Mouse (Mus musculus) ES-Bruce4 (cell line): ENCODE measurements around the gene Tecpr2. TPM values are rescaled to one million over a fixed set of nuclear protein-coding genes. Genes with fewer than 3 reads are reported as not detected.

Experiments used
- H3K27ac ChIP-seq: 2 replicates; pipeline ENCODE4 v1.5.1; 2012; ENCODE audit warnings: low read length, inconsistent platforms; ENCODE audit not compliant: insufficient read depth
- H3K27me3 ChIP-seq: 2 replicates; pipeline ENCODE4 v1.6.1; 2012; ENCODE audit warnings: mild to moderate bottlenecking, low read length, inconsistent platforms; ENCODE audit not compliant: control insufficient read depth, poor library complexity, insufficient read depth, severe bottlenecking
- H3K36me3 ChIP-seq: 2 replicates; pipeline ENCODE4 v1.6.1; 2012; ENCODE audit warnings: inconsistent platforms, mild to moderate bottlenecking, low read length, moderate library complexity; ENCODE audit not compliant: control insufficient read depth, poor library complexity, insufficient read depth, severe bottlenecking
- H3K4me1 ChIP-seq: one replicate; pipeline ENCODE4 v1.8.1; 2011; ENCODE audit warnings: low read length; ENCODE audit not compliant: control insufficient read depth, insufficient read depth
- H3K4me3 ChIP-seq: 2 replicates; pipeline ENCODE4 v1.5.1; 2011; ENCODE audit warnings: low read depth, mild to moderate bottlenecking, low read length
- H3K9ac ChIP-seq: 2 replicates; pipeline ENCODE4 v1.6.1; 2012; ENCODE audit warnings: low read depth, mild to moderate bottlenecking, inconsistent platforms; ENCODE audit not compliant: poor library complexity, severe bottlenecking
- H3K9me3 ChIP-seq: replicated peaks from 2 replicates; pipeline ENCODE4 v1.6.1; 2012; ENCODE audit warnings: mild to moderate bottlenecking, low read length, inconsistent platforms; ENCODE audit not compliant: control insufficient read depth, poor library complexity, insufficient read depth, severe bottlenecking
- CTCF ChIP-seq: IDR thresholded peaks from one replicate; pipeline ENCODE4 v1.8.1; 2011; ENCODE audit warnings: low read depth, low read length
- EP300 ChIP-seq: IDR thresholded peaks from 2 replicates; pipeline ENCODE4 v1.6.1; 2011; ENCODE audit warnings: low read depth, low read length; ENCODE audit not compliant: insufficient read depth
- POLR2A ChIP-seq: IDR thresholded peaks from one replicate; pipeline ENCODE4 v1.8.1; 2011; ENCODE audit warnings: low read length; ENCODE audit not compliant: insufficient read depth
- polyA plus RNA-seq: library from polyadenylated mRNA; stranded (reverse); fragments of >200 nt; gene quantifications from 2 replicates; pipeline ENCODE4 v1.2.4, GENCODE M21; 2011; ENCODE audit warnings: low read depth; ENCODE audit not compliant: missing spikeins, insufficient read depth, insufficient read length

Tecpr2 gene
- polyA plus RNA-seq, 1 experiment = 7.3 TPM

- TF ChIP-seq POLR2A = no peak
- TF ChIP-seq CTCF = no peak
- no peak for TF ChIP-seq EP300
- H3K36me3 ChIP-seq = no peaks in the 10 kb centered on the region
- no peaks in the 10 kb centered on the region for H3K27me3 ChIP-seq
- no peak overlapping the region for H3K27ac ChIP-seq
- H3K4me3 ChIP-seq = no peak overlapping the region
- no peaks in the 10 kb centered on the region for H3K4me1 ChIP-seq
- no peak overlapping the region for H3K9ac ChIP-seq
- no peaks in the 10 kb centered on the region for H3K9me3 ChIP-seq
These were observed 111.9 kb downstream of the Tecpr2 start for GRCm38 (mm10) chr12:111000956-111001355.

GRCm38 (mm10) chr12:111004142-111004541, 115.1 kb downstream of the Tecpr2 start:
- H3K36me3 ChIP-seq = no peaks in the 10 kb centered on the region
- no peak overlapping the region for H3K4me3 ChIP-seq
- H3K9ac ChIP-seq = no peak overlapping the region
- H3K27ac ChIP-seq = no peak overlapping the region
- H3K27me3 ChIP-seq = no peaks in the 10 kb centered on the region
- H3K9me3 ChIP-seq = no peaks in the 10 kb centered on the region
- peaks cover 8% of the 10 kb centered on the region for H3K4me1 ChIP-seq
- TF ChIP-seq POLR2A (no peak), CTCF (no peak), EP300 (no peak)

- H3K27me3 ChIP-seq = no peaks in the 10 kb centered on the region
- H3K27ac ChIP-seq = no peak overlapping the region
- H3K36me3 ChIP-seq = no peaks in the 10 kb centered on the region
- no peak overlapping the region for H3K9ac ChIP-seq
- H3K4me1 ChIP-seq = peaks cover 8% of the 10 kb centered on the region
- H3K4me3 ChIP-seq = no peak overlapping the region
- H3K9me3 ChIP-seq = no peaks in the 10 kb centered on the region
- TF ChIP-seq POLR2A = no peak
- no peak for TF ChIP-seq EP300
- no peak for TF ChIP-seq CTCF
These were observed 116.7 kb downstream of the Tecpr2 start for GRCm38 (mm10) chr12:111005803-111006202.

GRCm38 (mm10) chr12:111006339-111006738, 117.3 kb downstream of the Tecpr2 start:
- H3K36me3 ChIP-seq = no peaks in the 10 kb centered on the region
- H3K27me3 ChIP-seq = no peaks in the 10 kb centered on the region
- H3K4me3 ChIP-seq = no peak overlapping the region
- H3K4me1 ChIP-seq = peaks cover 8% of the 10 kb centered on the region
- H3K9ac ChIP-seq = no peak overlapping the region
- TF ChIP-seq CTCF (no peak), POLR2A (no peak), EP300 (no peak)
- H3K9me3 ChIP-seq = no peaks in the 10 kb centered on the region
- no peak overlapping the region for H3K27ac ChIP-seq

- Histone ChIP-seq H3K27ac (no peak overlapping the region), H3K36me3 (no peaks in the 10 kb centered on the region), H3K9ac (no peak overlapping the region), H3K4me3 (peak overlapping the region; percentile 8; the same call in 1 of the 2 replicates), H3K9me3 (no peaks in the 10 kb centered on the region), H3K4me1 (peaks cover 8% of the 10 kb centered on the region), H3K27me3 (no peaks in the 10 kb centered on the region)
- no peak for TF ChIP-seq CTCF
- TF ChIP-seq EP300 = no peak
- no peak for TF ChIP-seq POLR2A
These were observed 118.4 kb downstream of the Tecpr2 start for GRCm38 (mm10) chr12:111007134-111008103.

- H3K4me1 ChIP-seq = peaks cover 8% of the 10 kb centered on the region
- H3K27me3 ChIP-seq = no peaks in the 10 kb centered on the region
- H3K4me3 ChIP-seq = peak overlapping the region; percentile 12; the same call in 1 of the 2 replicates
- TF ChIP-seq CTCF = no peak
- no peak for TF ChIP-seq POLR2A
- no peak for TF ChIP-seq EP300
- H3K9ac ChIP-seq = no peak overlapping the region
- no peak overlapping the region for H3K27ac ChIP-seq
- no peaks in the 10 kb centered on the region for H3K36me3 ChIP-seq
- H3K9me3 ChIP-seq = no peaks in the 10 kb centered on the region
These were observed 119.7 kb downstream of the Tecpr2 start for GRCm38 (mm10) chr12:111008500-111009490.
